Mouse (Mus musculus) kidney, postnatal 25 days (tissue): Measurements from ENCODE around the gene Abca1.
A peak's percentile ranks its signal among the peaks of the same experiment; 100 is the strongest.

Experiments used
- DNase-seq, 2 experiments: peaks; one replicate each; pipeline ENCODE4 v3.0.0; 2021; ENCODE audit warnings: mixed read lengths in 2 of 2

Gene Abca1

DNA sequence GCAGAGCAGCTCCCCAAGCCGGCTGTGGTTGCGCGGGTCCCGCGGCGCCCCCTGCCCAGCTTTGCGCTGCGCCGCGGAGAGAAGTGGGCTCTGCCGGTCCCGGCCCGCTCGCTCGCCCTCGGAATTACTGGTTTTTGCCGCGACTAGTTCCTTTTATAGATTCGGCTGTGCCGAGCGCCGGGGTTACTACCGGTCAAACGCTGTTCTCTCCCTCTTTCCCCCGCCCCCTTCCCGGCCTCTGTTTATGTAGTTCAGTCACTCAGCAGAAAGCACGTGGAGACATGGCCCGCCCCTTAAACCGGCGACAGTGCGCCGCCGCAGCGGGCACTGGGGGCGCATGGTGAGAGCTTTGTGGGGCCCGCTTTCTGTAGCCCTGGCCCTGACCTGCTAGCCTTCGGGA, at the start of gene Abca1:
Gene Abca1, minus strand, starts transcription at position 129 of the 400 bp plus-strand sequence.
- DNase-seq, result peak; percentile 98

DNA sequence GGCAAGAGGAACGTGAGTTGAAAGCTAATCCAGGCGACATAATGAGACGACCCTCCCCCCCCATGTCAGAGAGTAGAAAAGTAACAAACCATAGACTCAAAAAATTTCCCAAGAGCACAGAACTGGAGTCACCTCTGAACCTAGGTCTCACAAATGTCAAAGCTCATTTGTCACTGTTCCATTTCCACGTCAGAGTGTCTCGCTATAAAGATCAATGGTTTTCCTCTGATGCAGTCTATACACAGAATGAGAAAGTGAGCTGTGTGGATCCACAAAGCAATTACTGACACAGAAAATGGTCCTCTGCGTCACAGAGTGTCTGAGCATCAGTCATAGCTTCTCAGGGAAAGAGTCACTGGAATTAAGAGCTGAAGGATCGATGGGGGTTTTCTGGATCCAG, 44.8 kb upstream of the Abca1 start:
- no peak for DNase-seq

DNA sequence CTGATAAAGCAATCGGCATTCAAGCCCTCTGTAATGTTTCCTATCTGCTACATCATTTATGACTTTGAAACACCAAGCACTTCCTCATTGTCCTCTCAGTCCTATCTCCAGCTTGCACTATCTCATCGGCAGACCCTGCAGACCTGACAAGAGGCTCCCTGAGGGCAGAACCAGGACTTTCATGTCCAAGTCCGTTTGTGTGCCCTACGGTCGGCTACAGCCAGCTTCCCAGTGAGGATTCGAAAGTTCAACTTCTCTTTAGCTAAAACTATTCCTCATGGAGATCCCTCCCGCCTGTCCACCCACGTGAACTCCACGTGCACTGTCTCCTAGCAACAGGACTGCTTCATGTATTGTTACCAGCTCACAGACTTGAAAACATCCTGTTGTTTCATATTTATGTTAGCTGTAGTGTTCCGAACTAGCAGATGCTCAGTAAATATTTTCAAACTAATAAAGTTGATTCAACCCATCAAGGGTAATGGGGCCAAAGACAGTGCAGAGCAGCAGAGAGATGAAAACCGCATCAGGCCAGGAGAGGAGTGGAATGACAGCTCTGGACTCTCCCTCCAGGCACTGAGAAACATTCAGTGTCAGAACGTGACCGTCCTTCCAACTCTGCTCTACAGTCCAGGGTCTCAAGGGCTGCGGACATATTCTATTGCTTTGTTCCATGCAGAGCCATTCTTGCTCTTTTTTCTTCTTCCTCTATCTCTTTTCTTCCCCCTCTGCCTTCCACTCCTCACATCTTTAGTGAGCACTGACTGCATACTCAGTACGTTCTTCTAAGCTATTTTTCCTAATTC, 44.1 kb upstream of the Abca1 start:
- DNase-seq, result peak; percentile 41 to 64

DNA sequence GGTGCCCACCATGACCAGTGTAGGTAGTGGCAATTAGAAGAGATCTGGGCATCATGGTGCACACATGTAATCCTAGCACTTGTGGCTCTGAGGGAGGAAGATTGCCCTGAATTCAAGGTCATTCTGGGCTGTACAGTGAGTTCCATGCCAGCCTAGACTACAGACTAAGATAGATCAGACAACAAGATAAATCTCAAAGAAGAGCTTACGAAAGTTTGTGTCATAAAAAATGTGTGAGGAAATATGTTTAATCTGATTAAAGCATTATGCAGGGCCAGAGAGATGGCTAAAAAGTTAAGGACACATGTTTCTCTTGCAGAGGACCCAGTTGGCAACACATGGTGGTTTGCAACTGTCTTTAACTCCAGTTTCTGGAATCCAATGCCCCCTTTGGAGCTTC, 40.6 kb upstream of the Abca1 start:
- no peak for DNase-seq

DNA sequence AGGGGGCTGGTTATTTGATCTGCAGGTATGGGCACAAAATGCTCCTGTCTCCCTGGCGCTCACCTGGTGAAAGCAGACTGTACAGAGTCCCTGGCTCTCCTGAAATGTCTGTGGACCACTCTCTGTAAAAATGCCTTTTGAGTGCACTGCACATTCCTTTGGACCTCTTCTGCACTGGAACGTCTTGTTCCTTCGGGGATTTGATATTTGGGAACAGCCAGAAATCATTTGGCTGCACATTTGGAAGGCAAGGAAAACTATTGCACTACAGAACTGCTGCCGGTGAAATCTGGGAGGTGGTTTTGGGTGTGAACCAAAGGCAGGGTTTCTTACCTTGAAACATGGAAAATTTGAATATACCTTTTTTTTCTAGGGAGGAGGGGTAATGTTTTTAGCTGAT, 38.1 kb upstream of the Abca1 start:
- DNase-seq, result no peak

DNA sequence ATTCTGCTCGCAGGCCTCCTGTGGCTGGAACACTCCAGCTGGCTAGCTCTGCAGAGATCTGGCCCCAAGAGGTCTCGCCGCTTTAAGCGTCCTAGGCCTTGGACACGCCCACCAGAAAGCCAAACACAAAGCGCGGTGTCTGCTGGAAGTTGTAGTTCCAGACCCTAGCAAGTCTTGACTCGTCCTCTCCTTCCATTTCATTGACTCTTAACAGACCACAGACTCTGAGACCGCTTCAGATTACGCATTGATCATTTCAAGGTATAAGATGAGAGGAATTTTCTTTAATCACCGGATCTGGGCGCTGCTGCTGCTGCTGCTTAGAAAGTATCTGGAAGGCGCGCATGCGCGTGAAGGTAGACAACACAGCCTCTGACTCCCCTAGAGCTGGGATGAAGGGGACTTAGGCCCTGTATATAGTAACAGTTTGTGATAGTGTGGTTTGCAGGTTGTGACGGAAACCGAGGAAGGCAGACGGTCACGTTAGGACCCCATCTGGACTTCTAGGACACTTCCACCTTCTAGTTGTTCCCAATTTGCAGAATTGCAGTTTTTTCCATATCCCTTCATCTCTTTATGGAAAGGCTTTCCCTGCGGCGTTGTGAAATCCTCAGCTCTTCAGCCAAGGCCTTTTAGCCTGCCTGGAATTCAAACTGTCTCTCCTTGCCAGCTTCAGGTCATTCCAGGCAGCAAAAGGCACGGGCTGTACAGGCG, 36.5 kb upstream of the Abca1 start:
- DNase-seq, result peak; percentile 95

DNA sequence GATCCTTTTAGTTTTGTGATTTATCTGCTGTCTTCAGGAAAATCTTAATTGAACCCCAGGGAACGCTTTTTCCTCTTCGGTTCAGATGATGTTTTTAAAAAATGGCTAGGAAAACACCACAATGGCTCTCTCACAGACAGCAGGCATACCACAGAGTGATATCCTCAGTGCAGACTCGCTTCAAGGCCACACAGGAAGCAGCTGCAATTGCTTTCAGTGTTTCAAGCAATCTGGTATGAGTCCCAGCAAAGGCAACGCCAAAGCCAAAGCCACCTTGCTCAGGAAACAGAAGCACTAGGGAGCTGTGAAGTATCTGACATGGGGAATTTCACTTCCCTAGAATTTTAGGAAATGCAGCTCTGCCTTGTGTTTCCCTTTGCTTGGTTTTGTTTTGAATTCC, 27.4 kb upstream of the Abca1 start:
- DNase-seq, result peak; percentile 59 to 86

DNA sequence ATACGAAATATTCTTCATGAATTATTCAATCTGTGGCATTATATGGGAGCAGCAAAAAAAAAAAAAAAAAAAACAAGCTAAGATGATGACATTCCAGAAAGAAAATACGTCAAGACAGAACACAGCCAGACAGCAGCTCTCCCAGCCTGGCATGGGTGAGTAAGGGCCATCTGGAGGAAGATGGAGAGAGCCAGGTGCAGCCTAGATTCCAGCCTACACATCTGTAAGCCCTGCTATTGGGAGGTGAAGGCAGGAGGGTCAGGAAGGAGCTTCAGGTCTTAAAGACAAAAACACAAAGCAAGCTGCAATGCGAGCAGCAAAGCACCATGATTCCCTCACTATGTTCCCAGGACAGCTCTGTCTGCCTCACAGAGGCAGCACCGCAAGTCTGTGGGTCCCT, 26.9 kb upstream of the Abca1 start:
- DNase-seq, result peak in 1 of 2 experiments; percentile 36

DNA sequence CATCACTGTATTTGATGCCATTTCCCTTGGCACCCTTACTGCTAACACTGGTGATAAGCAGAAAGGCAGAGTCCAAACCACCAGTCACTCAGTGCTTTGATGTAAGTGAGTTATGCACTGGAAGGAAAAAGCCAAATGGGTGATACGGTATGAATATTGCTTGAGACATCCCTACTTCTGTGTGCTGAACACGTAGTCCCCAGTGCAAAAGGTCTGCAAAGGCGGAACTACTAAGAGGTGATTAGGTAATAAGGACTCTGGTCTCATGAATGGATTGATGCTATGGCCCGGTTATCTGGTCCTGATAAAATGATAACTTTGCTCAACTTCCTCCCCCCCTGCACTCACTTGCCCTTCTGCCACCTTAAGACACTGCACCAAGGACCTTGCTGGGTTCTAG, 26.4 kb upstream of the Abca1 start:
- DNase-seq, result no peak

DNA sequence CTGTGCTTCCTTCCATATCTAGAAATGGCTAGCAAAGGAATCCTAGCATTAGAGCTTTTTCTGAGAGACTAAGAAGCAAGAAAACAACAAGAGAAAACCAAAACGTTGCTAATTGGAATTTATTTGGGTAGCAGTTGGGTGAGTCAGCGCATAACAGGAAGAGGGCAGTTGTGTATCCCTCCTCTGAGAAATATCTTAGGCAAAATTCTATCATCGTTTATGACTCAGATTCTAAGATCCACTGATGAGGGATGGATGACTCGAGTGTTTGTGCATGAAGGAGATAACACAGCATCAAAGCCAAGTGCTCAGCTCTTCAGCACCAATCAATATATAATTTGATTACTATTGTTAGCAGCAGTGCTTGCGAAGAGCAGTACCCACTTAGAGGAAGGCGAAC, 21.8 kb upstream of the Abca1 start:
- DNase-seq, result no peak

DNA sequence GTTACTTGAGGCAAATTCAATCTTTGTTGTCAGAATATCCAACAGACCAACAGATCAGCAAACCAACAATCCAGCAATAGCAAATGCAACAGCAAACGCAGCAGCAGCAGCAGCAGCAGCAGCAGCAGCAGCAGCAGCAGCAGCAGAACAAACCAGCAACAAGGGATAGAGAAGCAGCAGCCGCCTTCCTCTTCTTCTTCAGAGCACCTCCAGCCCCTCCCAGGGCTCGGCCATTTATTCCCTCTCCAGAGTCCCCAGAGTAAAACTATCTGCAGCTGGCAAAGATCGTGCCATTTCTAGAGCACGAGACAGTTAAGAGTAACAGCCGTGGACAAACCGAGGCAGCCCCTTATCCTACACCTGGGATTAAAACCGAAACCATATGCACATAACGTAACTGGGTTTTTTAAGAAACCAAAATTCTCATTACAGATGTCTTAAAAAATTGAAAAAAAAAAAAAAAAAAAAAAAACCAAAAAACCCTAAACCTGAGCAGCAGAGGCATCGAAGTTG, 19.7 kb upstream of the Abca1 start:
- no peak for DNase-seq

DNA sequence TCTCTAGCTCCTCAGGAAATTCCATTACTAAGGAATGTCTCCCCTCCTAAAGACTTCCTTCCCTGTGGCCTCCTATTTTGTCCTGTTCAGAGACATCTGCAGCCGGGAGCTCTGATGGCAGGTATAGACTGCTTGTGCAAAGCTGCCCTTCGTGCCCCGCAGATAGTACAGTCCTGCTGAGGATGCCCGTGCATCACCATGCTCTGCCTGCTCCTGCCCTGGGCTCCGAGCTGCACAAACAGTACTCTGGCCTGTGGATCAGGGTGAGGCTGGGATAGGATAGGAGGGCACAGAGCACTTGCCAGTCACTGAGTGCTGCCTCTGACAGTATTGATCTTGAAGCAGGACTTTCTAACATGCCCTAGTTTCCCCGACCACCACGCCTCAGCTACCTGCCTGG, 18.8 kb upstream of the Abca1 start:
- no peak for DNase-seq

DNA sequence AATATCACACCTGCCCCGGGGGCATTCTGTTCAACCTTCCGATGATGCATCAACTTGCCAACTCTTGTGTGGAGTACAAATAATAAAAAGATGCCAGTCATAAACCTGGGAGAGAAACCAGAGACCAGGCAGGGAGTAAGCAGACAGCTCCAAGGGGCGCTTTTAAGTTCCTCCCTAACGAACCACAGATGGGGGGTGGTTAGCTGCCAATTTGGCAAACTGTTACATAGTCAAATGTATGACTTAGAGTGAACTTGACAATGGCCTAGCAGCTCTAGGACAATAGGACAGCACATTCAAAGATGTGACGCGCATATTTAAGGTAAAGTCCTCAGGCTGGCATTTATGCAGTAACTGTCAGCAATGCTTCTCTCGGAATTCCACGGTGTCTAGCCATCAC, 18.0 kb upstream of the Abca1 start:
- no peak for DNase-seq

DNA sequence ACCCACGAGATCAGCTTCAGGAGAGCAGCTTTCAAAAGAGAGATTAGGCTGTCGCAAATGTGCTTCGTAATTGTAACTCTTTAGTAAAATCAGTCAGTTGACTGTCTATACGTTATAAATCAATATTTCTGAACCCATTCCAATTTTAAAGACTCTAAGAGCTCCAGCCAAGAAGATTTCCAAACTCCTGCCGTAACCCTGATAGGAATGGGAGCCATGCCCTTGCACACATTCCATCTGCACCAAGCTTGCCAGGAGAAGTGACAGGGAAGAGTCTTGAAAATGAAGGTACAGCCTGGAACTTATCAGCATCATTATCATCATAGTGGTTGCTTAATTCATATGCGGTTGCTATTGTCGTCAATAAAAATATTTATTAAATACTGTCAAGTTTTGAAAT, 15.2 kb upstream of the Abca1 start:
- no peak for DNase-seq

DNA sequence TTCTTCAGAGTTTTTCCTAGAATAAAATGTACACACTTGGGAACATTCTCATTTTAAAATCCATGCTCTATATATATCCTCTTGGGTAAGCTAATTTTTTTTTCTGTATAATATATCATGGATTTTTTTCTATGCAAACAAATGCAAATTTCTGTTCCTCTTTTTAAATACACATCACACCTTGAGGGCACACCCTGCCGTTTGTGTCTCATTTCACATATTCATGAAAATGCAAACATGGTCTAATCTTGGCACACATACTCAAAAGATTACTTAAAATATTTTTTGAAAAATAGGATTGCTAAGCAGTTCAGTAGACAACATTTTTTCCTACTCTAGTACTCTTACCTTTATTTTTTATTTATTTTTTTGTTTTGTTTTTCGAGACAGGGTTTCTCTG, 10.7 kb upstream of the Abca1 start:
- no peak for DNase-seq

DNA sequence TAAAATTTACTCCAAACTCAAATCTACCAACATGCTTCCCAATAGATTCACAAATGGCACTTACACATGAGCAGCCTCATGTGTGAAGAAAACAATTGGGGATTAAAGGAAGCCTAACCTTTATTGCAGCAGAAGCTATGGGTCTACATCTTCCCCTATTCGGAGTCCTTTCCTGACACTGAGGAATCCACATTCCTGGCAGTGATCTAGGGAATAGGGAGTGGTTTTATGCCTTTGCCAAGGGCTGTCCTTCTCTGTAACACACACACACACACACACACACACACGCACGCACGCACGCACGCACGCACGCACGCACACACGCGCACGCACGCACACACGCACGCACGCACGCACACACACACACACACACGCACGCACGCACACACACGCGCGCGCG, 5.5 kb upstream of the Abca1 start:
- DNase-seq, result no peak

DNA sequence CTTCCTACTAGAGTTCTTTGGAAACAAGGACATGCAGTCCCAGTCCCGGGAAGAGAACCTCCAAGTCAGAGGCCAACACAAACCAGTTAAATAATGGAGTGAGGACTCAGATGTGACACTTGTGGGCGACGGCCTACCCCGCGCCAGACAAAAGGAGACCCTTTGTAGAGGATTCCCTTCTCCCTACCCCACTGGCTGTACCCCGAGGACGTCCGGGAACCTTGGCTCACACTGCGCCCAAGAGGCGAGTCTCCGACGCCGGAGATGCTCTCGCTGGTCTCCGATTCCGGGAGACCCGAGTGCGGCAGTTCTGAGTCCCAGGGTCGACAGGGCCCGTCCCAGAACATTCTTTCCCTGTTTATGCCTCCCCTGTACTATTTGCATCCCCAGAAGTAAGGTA, 519 bp downstream of the Abca1 start:
- peak; percentile 32 to 47 for DNase-seq

DNA sequence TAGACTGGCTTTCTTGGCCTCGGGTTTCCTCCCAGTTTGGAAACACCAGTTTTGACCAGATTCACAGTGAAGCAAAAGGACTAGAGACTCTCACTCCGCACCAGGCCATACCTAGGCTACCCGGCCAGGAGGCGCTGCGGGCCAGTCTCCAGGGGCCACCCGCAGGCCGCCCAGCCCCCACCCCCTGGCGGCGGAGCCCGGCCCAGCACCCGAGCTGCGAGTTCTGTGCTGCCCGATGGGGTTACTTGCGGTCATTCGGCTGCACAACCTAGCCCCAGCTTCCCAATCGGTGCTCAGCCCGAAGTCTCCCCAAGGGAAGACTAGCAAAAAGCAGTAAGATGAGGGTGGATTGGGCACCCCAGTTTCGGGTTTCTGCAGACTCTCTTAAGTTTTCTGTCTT, 1.1 kb downstream of the Abca1 start:
- DNase-seq, result peak; percentile 91 to 94

DNA sequence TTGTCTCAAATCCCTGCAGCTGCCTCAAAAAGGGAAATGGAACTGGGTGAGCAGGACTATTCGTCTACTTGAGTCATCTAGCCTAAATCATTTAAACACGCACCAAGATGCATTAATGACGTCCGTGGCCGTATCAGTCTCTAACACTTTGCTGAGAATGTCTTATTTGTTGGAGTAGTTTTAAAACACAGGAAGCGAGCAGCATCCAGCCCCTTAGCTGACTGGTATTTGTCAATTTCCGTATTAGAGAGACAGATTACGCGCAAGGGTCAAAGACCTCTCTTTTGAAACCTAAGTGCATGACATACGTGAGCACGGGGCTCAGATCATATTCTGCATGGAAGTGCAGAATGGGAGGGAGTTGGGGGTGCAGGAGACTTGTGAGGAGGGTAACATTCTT, 4.2 kb downstream of the Abca1 start:
- DNase-seq, result no peak

DNA sequence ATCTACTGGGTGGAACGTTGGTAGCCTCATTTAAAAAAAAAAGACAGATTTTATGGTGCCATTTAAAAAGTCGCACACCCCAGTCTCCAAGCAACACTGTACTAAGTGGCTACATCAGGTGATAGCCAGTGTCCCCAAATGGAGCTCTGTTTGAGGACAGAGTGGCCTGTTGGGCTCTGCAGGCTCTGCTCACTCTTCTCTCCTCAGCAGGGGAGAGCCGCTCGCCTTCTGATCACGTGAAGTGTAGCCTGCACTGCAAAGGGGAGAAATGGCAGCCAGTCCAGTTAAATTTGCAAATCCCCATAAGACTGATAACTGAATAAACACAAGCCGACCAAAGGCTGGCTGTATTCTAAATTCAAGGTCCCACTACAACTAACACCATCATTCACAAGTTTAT, 6.0 kb downstream of the Abca1 start:
- no peak for DNase-seq

DNA sequence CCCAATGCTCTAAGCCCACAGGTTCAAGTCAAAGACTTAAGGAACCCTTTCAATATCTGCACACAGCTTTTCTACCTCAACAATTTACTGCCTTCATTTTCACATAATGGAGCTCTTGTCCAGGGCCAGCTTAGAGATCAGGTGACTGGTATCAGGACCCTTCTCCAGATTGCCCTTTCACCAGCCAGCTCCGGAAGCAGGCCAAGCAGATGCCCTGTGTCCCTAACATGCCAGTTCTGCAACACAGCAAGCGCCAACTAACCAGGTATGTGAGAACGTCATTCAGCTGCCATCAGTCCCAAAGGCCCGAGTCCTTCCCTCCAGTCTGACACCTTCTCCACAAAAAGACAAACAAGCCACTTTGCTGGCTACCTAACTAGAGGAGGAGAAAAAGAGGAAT, 6.6 kb downstream of the Abca1 start:
- DNase-seq, result no peak

DNA sequence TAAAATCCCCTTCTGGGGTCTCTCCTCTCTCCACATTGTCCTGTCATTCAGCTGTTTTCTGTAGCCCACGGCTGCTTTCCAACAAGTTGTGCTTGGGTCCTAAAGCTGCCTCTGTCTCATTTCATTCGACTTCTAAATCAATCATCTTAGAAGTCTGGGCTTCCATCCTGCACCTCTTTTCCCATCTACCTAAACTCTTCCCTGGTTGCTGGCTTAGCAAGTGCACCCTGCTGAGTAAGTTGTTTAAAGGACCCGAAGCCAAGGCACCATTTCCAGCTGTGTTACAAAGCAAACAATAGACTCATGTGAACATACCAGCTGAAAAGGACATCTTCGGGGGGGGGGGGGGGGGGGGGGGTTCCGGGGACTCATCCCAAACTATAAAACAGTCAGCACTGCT, 7.0 kb downstream of the Abca1 start:
- DNase-seq, result no peak

DNA sequence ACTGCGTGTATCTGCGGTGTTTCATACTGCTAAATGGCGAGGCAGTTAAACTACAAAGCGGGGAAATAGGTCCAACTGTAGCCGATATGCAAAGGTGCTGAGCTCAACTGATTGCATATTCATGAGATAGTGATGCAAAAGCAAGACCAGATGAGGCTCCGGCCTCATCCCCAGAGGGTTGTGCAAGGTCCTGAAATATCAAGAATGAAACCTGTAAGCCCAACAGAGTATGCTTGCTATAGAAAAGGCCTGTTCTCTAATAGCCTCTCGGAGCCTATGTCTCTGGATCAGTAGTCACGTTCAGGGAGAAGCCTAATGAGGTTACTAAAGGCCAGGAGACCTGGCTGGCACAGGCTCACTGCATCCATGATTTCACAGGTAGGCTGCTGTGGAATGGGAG, 9.2 kb downstream of the Abca1 start:
- DNase-seq, result no peak

DNA sequence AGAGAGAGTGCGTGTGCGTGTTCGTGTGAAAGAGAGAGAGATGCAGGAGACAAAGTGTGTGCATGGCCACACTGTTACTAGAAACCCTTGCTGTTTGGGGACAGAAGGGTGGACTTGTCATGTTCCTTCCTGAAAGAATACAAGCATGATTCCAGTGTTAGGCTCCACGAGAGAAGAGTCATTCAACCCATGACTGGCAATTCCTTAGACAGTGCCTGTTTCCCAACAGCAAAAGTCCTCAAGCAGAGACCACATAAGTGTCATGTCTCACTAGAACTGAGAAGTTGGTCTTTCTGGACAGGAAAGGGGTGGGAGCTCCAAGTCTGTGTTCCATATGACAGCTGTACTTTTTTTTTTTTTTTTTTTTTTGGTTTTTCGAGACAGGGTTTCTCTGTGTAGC, 10.1 kb downstream of the Abca1 start:
- DNase-seq, result no peak
